Mouse (Mus musculus) heart, postnatal 36 days (tissue): ENCODE measurements at regions not wholly inside any gene's neighbourhood (a gene's known extent, or its start where the extent isn't known, plus 50 kb on each side); places are given as distances from the start of the nearest gene placed in this dataset.

Experiments used
- DNase-seq, 2 experiments: peaks; one replicate each; pipeline ENCODE4 v3.0.0; 2021 to 2022
- intact Hi-C: fragments of 180-260 bp; cut with DNase I; formaldehyde crosslinking; loops from one replicate; pipeline ENCODE4 v1.15.1; 2025

GRCm38 (mm10) chr9:90683319-90683718 lies 412.7 kb upstream of the Tbc1d2b start:
- intact Hi-C loops, result no loop called here

GRCm38 (mm10) chr9:90690066-90690465 lies 419.5 kb upstream of the Tbc1d2b start:
- DNase-seq, result no peak
- intact Hi-C loops, result loop anchor here (10.0 kb wide), 1 partner anchor 485 kb away; no protein-coding TSS in a partner anchor

More at GRCm38 (mm10) chr9:90683319-90683718, 412.7 kb upstream of the Tbc1d2b start:
- no peak for DNase-seq

GRCm38 (mm10) chr9:90691137-90691536 lies 420.5 kb upstream of the Tbc1d2b start:
- DNase-seq, result no peak
- intact Hi-C loops, result loop anchor here (10.0 kb wide), 1 partner anchor 486 kb away; no protein-coding TSS in a partner anchor

- intact Hi-C loops, result loop anchor here (10.0 kb wide), 1 partner anchor 487 kb away; no protein-coding TSS in a partner anchor
- DNase-seq, result no peak
Observed at GRCm38 (mm10) chr9:90691676-90692661, 421.4 kb upstream of the Tbc1d2b start.

- DNase-seq, result no peak
- intact Hi-C loops, result loop anchor here (10.0 kb wide), 1 partner anchor 488 kb away; no protein-coding TSS in a partner anchor
Observed at GRCm38 (mm10) chr9:90693031-90693671, 422.5 kb upstream of the Tbc1d2b start.

- intact Hi-C loops, result loop anchor here (10.0 kb wide), 1 partner anchor 489 kb away; no protein-coding TSS in a partner anchor
- no peak for DNase-seq
Observed at GRCm38 (mm10) chr9:90694051-90694645, 423.5 kb upstream of the Tbc1d2b start.

- no peak for DNase-seq
- intact Hi-C loops, result loop anchor here (10.0 kb wide), 1 partner anchor 491 kb away; no protein-coding TSS in a partner anchor
Observed at GRCm38 (mm10) chr9:90695693-90696092, 425.1 kb upstream of the Tbc1d2b start.

GRCm38 (mm10) chr9:90697279-90698000 lies 426.8 kb upstream of the Tbc1d2b start:
- DNase-seq, result no peak
- intact Hi-C loops, result loop anchor here (10.0 kb wide), 1 partner anchor 493 kb away; no protein-coding TSS in a partner anchor

GRCm38 (mm10) chr9:90698439-90698838 lies 427.8 kb upstream of the Tbc1d2b start:
- intact Hi-C loops, result loop anchor here (2.0 to 10.0 kb wide), 2 partner anchors 494 to 592 kb away; no protein-coding TSS in a partner anchor
- no peak for DNase-seq

- intact Hi-C loops, result loop anchor here (2.0 to 10.0 kb wide), 2 partner anchors 494 to 592 kb away; no protein-coding TSS in a partner anchor
Observed at GRCm38 (mm10) chr9:90699064-90699463, 428.5 kb upstream of the Tbc1d2b start.

GRCm38 (mm10) chr9:90700236-90701179 lies 429.9 kb upstream of the Tbc1d2b start:
- DNase-seq, result no peak
- intact Hi-C loops, result no loop called here

More at GRCm38 (mm10) chr9:90699064-90699463, 428.5 kb upstream of the Tbc1d2b start:
- DNase-seq, result no peak

- no peak for DNase-seq
- intact Hi-C loops, result no loop called here
Observed at GRCm38 (mm10) chr9:90701180-90701765, 430.7 kb upstream of the Tbc1d2b start.

- intact Hi-C loops, result no loop called here
- DNase-seq, result no peak
Observed at GRCm38 (mm10) chr9:90713685-90714084, 443.1 kb upstream of the Tbc1d2b start.

- intact Hi-C loops, result no loop called here
- no peak for DNase-seq
Observed at GRCm38 (mm10) chr9:90731450-90731849, 460.8 kb upstream of the Tbc1d2b start.

GRCm38 (mm10) chr9:90757175-90757574 lies 486.6 kb upstream of the Tbc1d2b start:
- DNase-seq, result no peak
- intact Hi-C loops, result no loop called here

GRCm38 (mm10) chr9:90774296-90774695 lies 503.7 kb upstream of the Tbc1d2b start:
- intact Hi-C loops, result no loop called here
- no peak for DNase-seq

GRCm38 (mm10) chr9:90789545-90789944 lies 518.9 kb upstream of the Tbc1d2b start:
- no peak for DNase-seq
- intact Hi-C loops, result no loop called here

- intact Hi-C loops, result no loop called here
- DNase-seq, result no peak
Observed at GRCm38 (mm10) chr9:90791871-90792270, 521.3 kb upstream of the Tbc1d2b start.
